Mouse (Mus musculus) neural tube, embryonic 11.5 days (tissue): ENCODE results near the gene Kcnma1. TPM values are rescaled to one million over a fixed set of nuclear protein-coding genes. Genes with fewer than 3 reads are reported as not detected.

ENCODE experiments used
- ATAC-seq: fragments of 200-750 bp; cut with Nextera tagmentation; 2 replicates; pipeline ENCODE4 v1.8.0; 2017; ENCODE audit warnings: moderate number of reproducible peaks, mild to moderate bottlenecking, moderate TSS enrichment, moderate library complexity; ENCODE audit not compliant: insufficient read depth, low FRiP score, low TSS enrichment
- DNase-seq: peaks from one replicate; pipeline ENCODE4 v3.0.0-alpha.2; 2015; ENCODE audit warnings: low spot score
- H3K27ac ChIP-seq: fragments of 300-500 bp; sonication (generic); 2 replicates; pipeline ENCODE4 v1.5.1; 2014; ENCODE audit warnings: low read depth, mild to moderate bottlenecking, low read length
- H3K27me3 ChIP-seq: fragments of 300-500 bp; sonication (generic); 2 replicates; pipeline ENCODE4 v1.6.1; 2014; ENCODE audit warnings: mild to moderate bottlenecking, low read length, mixed read lengths; ENCODE audit not compliant: control insufficient read depth, insufficient read depth
- H3K36me3 ChIP-seq: fragments of 300-500 bp; sonication (generic); 2 replicates; pipeline ENCODE4 v1.6.1; 2014; ENCODE audit warnings: mild to moderate bottlenecking, low read length, moderate library complexity, mixed read lengths; ENCODE audit not compliant: control insufficient read depth, insufficient read depth
- H3K4me1 ChIP-seq: fragments of 300-500 bp; sonication (generic); 2 replicates; pipeline ENCODE4 v1.6.1; 2014; ENCODE audit warnings: low read length, mixed read lengths; ENCODE audit not compliant: control insufficient read depth, insufficient read depth
- H3K4me2 ChIP-seq: fragments of 300-500 bp; sonication (generic); 2 replicates; pipeline ENCODE4 v1.6.1; 2014; ENCODE audit warnings: low read depth, mild to moderate bottlenecking, moderate library complexity
- H3K4me3 ChIP-seq: fragments of 300-500 bp; sonication (generic); 2 replicates; pipeline ENCODE4 v1.5.1; 2014; ENCODE audit warnings: low read depth, low read length
- H3K9ac ChIP-seq: fragments of 300-500 bp; sonication (generic); 2 replicates; pipeline ENCODE4 v1.6.1; 2014; ENCODE audit warnings: mild to moderate bottlenecking, low read length
- H3K9me3 ChIP-seq: fragments of 300-500 bp; sonication (generic); 2 replicates; pipeline ENCODE4 v1.6.1; 2016; ENCODE audit warnings: low read length; ENCODE audit not compliant: control insufficient read depth
- WGBS: fragments of 180-500 bp; shearing (Covaris S2); extraction: QIAGEN DNeasy Blood & Tissue Kit; methylation state at CpG from one replicate; pipeline ENCODE4 v1.1.7; 2014; 5-methylcytosine and 5-hydroxymethylcytosine counted together
- polyA plus RNA-seq: library from polyadenylated mRNA; unstranded; fragments of >200 nt; fragmentation: Nextera tagmentation; extraction: Ambion mirVana; gene quantifications from 2 replicates; pipeline ENCODE4 v1.2.1, GENCODE M21; 2014

The Kcnma1 gene
- polyA plus RNA-seq, 1 experiment from 2014 or later = 2.7 TPM

GRCm38 (mm10) chr14:23437467-23437866 is 576.8 kb downstream of the Kcnma1 start:
- Histone ChIP-seq H3K9ac (no peak overlapping the region), H3K4me3 (no peak overlapping the region), H3K27me3 (no peaks in the 10 kb centered on the region), H3K4me1 (no peaks in the 10 kb centered on the region), H3K9me3 (no peaks in the 10 kb centered on the region), H3K36me3 (no peaks in the 10 kb centered on the region), H3K27ac (no peak overlapping the region), H3K4me2 (no peak overlapping the region)
- WGBS = 89% methylated on average over 3 of the region's 3 CpGs
- ATAC-seq (no peak), DNase-seq (no peak)

- Histone ChIP-seq H3K27ac (no peak overlapping the region), H3K4me2 (no peak overlapping the region), H3K27me3 (no peaks in the 10 kb centered on the region), H3K4me1 (no peaks in the 10 kb centered on the region), H3K9me3 (no peaks in the 10 kb centered on the region), H3K4me3 (no peak overlapping the region), H3K36me3 (no peaks in the 10 kb centered on the region), H3K9ac (no peak overlapping the region)
- 84% methylated on average over 8 of the region's 8 CpGs for WGBS
- no peak for ATAC-seq
- no peak for DNase-seq
These were observed 578.4 kb downstream of the Kcnma1 start for GRCm38 (mm10) chr14:23435861-23436260.

- Histone ChIP-seq H3K4me3 (no peak overlapping the region), H3K9me3 (no peaks in the 10 kb centered on the region), H3K4me1 (no peaks in the 10 kb centered on the region), H3K4me2 (no peak overlapping the region), H3K36me3 (no peaks in the 10 kb centered on the region), H3K27ac (no peak overlapping the region), H3K27me3 (no peaks in the 10 kb centered on the region), H3K9ac (no peak overlapping the region)
- no peak for DNase-seq
- 76% methylated on average over 2 of the region's 2 CpGs for WGBS
- no peak for ATAC-seq
These were observed 584.3 kb downstream of the Kcnma1 start for GRCm38 (mm10) chr14:23430006-23430405.

- no peak for ATAC-seq
- Histone ChIP-seq H3K4me2 (no peak overlapping the region), H3K27ac (no peak overlapping the region), H3K4me1 (no peaks in the 10 kb centered on the region), H3K36me3 (no peaks in the 10 kb centered on the region), H3K9ac (no peak overlapping the region), H3K27me3 (no peaks in the 10 kb centered on the region), H3K9me3 (no peaks in the 10 kb centered on the region), H3K4me3 (no peak overlapping the region)
- WGBS = 26% methylated on average over 4 of the region's 4 CpGs
- peak; percentile 32 for DNase-seq
These were observed 585.2 kb downstream of the Kcnma1 start for GRCm38 (mm10) chr14:23429043-23429442.

GRCm38 (mm10) chr14:23422481-23423040 is 591.7 kb downstream of the Kcnma1 start:
- no peak for ATAC-seq
- no peaks in the 10 kb centered on the region for H3K36me3 ChIP-seq
- H3K27ac ChIP-seq = no peak overlapping the region
- no peak overlapping the region for H3K4me2 ChIP-seq
- no peaks in the 10 kb centered on the region for H3K27me3 ChIP-seq
- no peaks in the 10 kb centered on the region for H3K4me1 ChIP-seq
- no peak for DNase-seq
- H3K4me3 ChIP-seq = no peak overlapping the region
- no peak overlapping the region for H3K9ac ChIP-seq
- H3K9me3 ChIP-seq = no peaks in the 10 kb centered on the region
- 51% methylated on average over 12 of the region's 12 CpGs for WGBS

- no peak overlapping the region for H3K4me3 ChIP-seq
- H3K9ac ChIP-seq = no peak overlapping the region
- H3K36me3 ChIP-seq = no peaks in the 10 kb centered on the region
- H3K9me3 ChIP-seq = no peaks in the 10 kb centered on the region
- WGBS = 94% methylated on average over 3 of the region's 3 CpGs
- no peaks in the 10 kb centered on the region for H3K27me3 ChIP-seq
- H3K4me2 ChIP-seq = no peak overlapping the region
- DNase-seq (no peak), ATAC-seq (no peak)
- no peaks in the 10 kb centered on the region for H3K4me1 ChIP-seq
- no peak overlapping the region for H3K27ac ChIP-seq
These were observed 595.3 kb downstream of the Kcnma1 start for GRCm38 (mm10) chr14:23418955-23419354.

GRCm38 (mm10) chr14:23407051-23407450 is 607.2 kb downstream of the Kcnma1 start:
- 95% methylated on average over 2 of the region's 2 CpGs for WGBS
- H3K27me3 ChIP-seq = no peaks in the 10 kb centered on the region
- H3K36me3 ChIP-seq = no peaks in the 10 kb centered on the region
- no peak overlapping the region for H3K27ac ChIP-seq
- H3K9me3 ChIP-seq = no peaks in the 10 kb centered on the region
- H3K4me1 ChIP-seq = no peaks in the 10 kb centered on the region
- no peak overlapping the region for H3K4me3 ChIP-seq
- ATAC-seq = no peak
- no peak overlapping the region for H3K4me2 ChIP-seq
- no peak for DNase-seq
- no peak overlapping the region for H3K9ac ChIP-seq

GRCm38 (mm10) chr14:23400777-23401469 is 613.4 kb downstream of the Kcnma1 start:
- DNase-seq (peak; percentile 58), ATAC-seq (peak; percentile 55; the same call in 1 of the 2 replicates)
- H3K9ac ChIP-seq = no peak overlapping the region
- peaks cover 7% of the 10 kb centered on the region; the same call in 1 of the 2 replicates for H3K4me1 ChIP-seq
- no peaks in the 10 kb centered on the region for H3K9me3 ChIP-seq
- H3K27me3 ChIP-seq = no peaks in the 10 kb centered on the region
- no peak overlapping the region for H3K4me2 ChIP-seq
- H3K36me3 ChIP-seq = no peaks in the 10 kb centered on the region
- 19% methylated on average over 6 of the region's 6 CpGs for WGBS
- no peak overlapping the region for H3K4me3 ChIP-seq
- H3K27ac ChIP-seq = no peak overlapping the region

- peaks cover 7% of the 10 kb centered on the region; the same call in 1 of the 2 replicates for H3K4me1 ChIP-seq
- H3K9me3 ChIP-seq = no peaks in the 10 kb centered on the region
- no peak overlapping the region for H3K27ac ChIP-seq
- H3K36me3 ChIP-seq = no peaks in the 10 kb centered on the region
- no peak overlapping the region for H3K9ac ChIP-seq
- H3K4me2 ChIP-seq = no peak overlapping the region
- DNase-seq (no peak), ATAC-seq (no peak)
- no peaks in the 10 kb centered on the region for H3K27me3 ChIP-seq
- WGBS = 25% methylated on average over 1 of the region's 1 CpGs
- no peak overlapping the region for H3K4me3 ChIP-seq
These were observed 616.6 kb downstream of the Kcnma1 start for GRCm38 (mm10) chr14:23397642-23398041.
